Mouse (Mus musculus): ENCODE measurements at regions not wholly inside any gene's neighbourhood (a gene's known extent, or its start where the extent isn't known, plus 50 kb on each side); places are given as distances from the start of the nearest gene placed in this dataset.

- Histone ChIP-seq H3K4me1 (ENCODE audit: control insufficient read depth, insufficient read depth, low read length) (0 out of 2 replicates have a peak, but pooled peaks cover 1% of the 10 kb centered on the region), H3K4me3 (ENCODE audit: insufficient read depth, low read depth, low read length) (no peak overlapping the region), H3K27ac (replicated peaks; ENCODE audit: insufficient read depth, low read depth, low read length) (no peak overlapping the region), H3K27me3 (ENCODE audit: control insufficient read depth, insufficient read depth, low read length) (no peaks in the 10 kb centered on the region), H3K79me2 (ENCODE audit: control insufficient read depth, insufficient read depth, low read length) (no peaks in the 10 kb centered on the region), H3K9ac (ENCODE audit: low read depth, low read length) (no peak overlapping the region), H3K36me3 (ENCODE audit: control insufficient read depth, insufficient read depth, low read length) (no peaks in the 10 kb centered on the region)
- 46% methylated on average over 6 of the region's 6 CpGs for WGBS
- no peak for TF ChIP-seq POLR2A (IDR thresholded peaks at IDR 0.05; ENCODE audit: extremely low read depth, insufficient read depth, low read length)
- TF ChIP-seq CTCF (IDR thresholded peaks at IDR 0.05; ENCODE audit: low read depth, low read length), result no peak
- DNase-seq (ENCODE audit: extremely low read depth, low read depth, low spot score), result peak; percentile 66
Observed at GRCm38 (mm10) chr11:112055591-112055990, 726.4 kb upstream of the Sox9 start.

- no peak overlapping the region for H3K27ac ChIP-seq (replicated peaks; ENCODE audit: insufficient read depth, low read depth, low read length)
Observed at GRCm38 (mm10) chr11:112067176-112067575, 714.8 kb upstream of the Sox9 start.

DNA sequence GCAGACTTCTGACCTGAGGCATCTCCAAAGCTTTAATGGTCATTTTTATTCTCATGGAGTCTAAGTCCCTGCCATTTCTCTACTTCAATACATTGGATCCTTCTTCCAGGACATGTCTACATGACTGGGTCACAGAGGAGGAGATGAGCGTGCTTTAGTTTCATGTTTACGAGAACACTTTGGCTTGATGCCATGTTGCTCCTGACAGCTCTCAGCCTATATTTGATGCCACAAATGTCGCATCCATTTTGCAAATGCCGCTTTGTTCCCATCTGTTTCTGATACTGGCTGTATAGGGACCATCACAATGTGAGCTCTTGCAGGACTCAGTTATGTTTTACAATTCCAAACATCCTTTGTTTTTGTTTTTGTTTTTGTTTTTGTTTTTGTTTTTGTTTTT, 713.2 kb upstream of the Sox9 start:
- H3K27me3 ChIP-seq (ENCODE audit: control insufficient read depth, insufficient read depth, low read length), result no peaks in the 10 kb centered on the region
- H3K27ac ChIP-seq (replicated peaks; ENCODE audit: insufficient read depth, low read depth, low read length), result no peak overlapping the region
- H3K4me1 ChIP-seq (ENCODE audit: control insufficient read depth, insufficient read depth, low read length), result no peaks in the 10 kb centered on the region
- no peaks in the 10 kb centered on the region for H3K36me3 ChIP-seq (ENCODE audit: control insufficient read depth, insufficient read depth, low read length)
- TF ChIP-seq POLR2A (IDR thresholded peaks at IDR 0.05; ENCODE audit: extremely low read depth, insufficient read depth, low read length) (no peak), CTCF (IDR thresholded peaks at IDR 0.05; ENCODE audit: low read depth, low read length) (no peak)
- 89% methylated on average over 4 of the region's 4 CpGs for whole genome bisulfite sequencing
- no peak for DNase-seq (ENCODE audit: extremely low read depth, low read depth, low spot score)
- no peak overlapping the region for H3K4me3 ChIP-seq (ENCODE audit: insufficient read depth, low read depth, low read length)
- H3K9ac ChIP-seq (ENCODE audit: low read depth, low read length), result no peak overlapping the region
- H3K79me2 ChIP-seq (ENCODE audit: control insufficient read depth, insufficient read depth, low read length), result no peaks in the 10 kb centered on the region

More at GRCm38 (mm10) chr11:112067176-112067575, 714.8 kb upstream of the Sox9 start:
- H3K36me3 ChIP-seq (ENCODE audit: control insufficient read depth, insufficient read depth, low read length), result no peaks in the 10 kb centered on the region
- no peaks in the 10 kb centered on the region for H3K27me3 ChIP-seq (ENCODE audit: control insufficient read depth, insufficient read depth, low read length)
- peak; percentile 4 for DNase-seq (ENCODE audit: extremely low read depth, low read depth, low spot score)
- 73% methylated on average over 3 of the region's 3 CpGs for WGBS
- H3K4me3 ChIP-seq (ENCODE audit: insufficient read depth, low read depth, low read length), result no peak overlapping the region
- no peaks in the 10 kb centered on the region for H3K79me2 ChIP-seq (ENCODE audit: control insufficient read depth, insufficient read depth, low read length)
- no peaks in the 10 kb centered on the region for H3K4me1 ChIP-seq (ENCODE audit: control insufficient read depth, insufficient read depth, low read length)
- H3K9ac ChIP-seq (ENCODE audit: low read depth, low read length), result no peak overlapping the region
- peak; percentile 34; the same call in 1 of the 2 replicates for TF ChIP-seq CTCF (IDR thresholded peaks at IDR 0.05; ENCODE audit: low read depth, low read length)
- TF ChIP-seq POLR2A (IDR thresholded peaks at IDR 0.05; ENCODE audit: extremely low read depth, insufficient read depth, low read length), result no peak

- TF ChIP-seq POLR2A (IDR thresholded peaks at IDR 0.05; ENCODE audit: extremely low read depth, insufficient read depth, low read length), result no peak
- no peak for TF ChIP-seq CTCF (IDR thresholded peaks at IDR 0.05; ENCODE audit: low read depth, low read length)
- DNase-seq (ENCODE audit: extremely low read depth, low read depth, low spot score), result no peak
- H3K4me1 ChIP-seq (ENCODE audit: control insufficient read depth, insufficient read depth, low read length), result no peaks in the 10 kb centered on the region
- H3K9ac ChIP-seq (ENCODE audit: low read depth, low read length), result no peak overlapping the region
- 87% methylated on average over 7 of the region's 7 CpGs for WGBS
- H3K27ac ChIP-seq (replicated peaks; ENCODE audit: insufficient read depth, low read depth, low read length), result no peak overlapping the region
- H3K36me3 ChIP-seq (ENCODE audit: control insufficient read depth, insufficient read depth, low read length), result no peaks in the 10 kb centered on the region
- H3K27me3 ChIP-seq (ENCODE audit: control insufficient read depth, insufficient read depth, low read length), result no peaks in the 10 kb centered on the region
- no peaks in the 10 kb centered on the region for H3K79me2 ChIP-seq (ENCODE audit: control insufficient read depth, insufficient read depth, low read length)
- H3K4me3 ChIP-seq (ENCODE audit: insufficient read depth, low read depth, low read length), result no peak overlapping the region
Observed at GRCm38 (mm10) chr11:112071571-112071970, 710.5 kb upstream of the Sox9 start.

DNA sequence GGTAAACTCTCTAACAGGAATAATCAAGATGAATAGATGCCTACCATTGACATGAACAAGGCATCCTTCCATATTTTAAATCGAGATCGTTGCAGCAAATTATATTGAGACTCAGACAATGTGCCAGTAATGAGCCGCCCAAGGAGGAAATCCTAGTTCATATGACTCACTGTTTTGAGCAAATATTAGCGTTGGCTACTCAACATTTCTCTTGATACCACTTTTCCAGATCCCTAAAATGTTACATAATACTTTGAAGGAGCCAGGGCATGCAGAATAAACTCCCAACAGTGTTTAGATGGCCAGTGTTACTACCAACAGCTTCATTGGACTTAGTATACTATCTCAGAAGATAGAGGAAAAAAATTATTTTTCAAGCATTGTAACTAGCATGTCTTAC, 700.6 kb upstream of the Sox9 start:
- DNase-seq (ENCODE audit: extremely low read depth, low read depth, low spot score), result no peak
- H3K79me2 ChIP-seq (ENCODE audit: control insufficient read depth, insufficient read depth, low read length), result no peaks in the 10 kb centered on the region
- TF ChIP-seq CTCF (IDR thresholded peaks at IDR 0.05; ENCODE audit: low read depth, low read length) (no peak), POLR2A (IDR thresholded peaks at IDR 0.05; ENCODE audit: extremely low read depth, insufficient read depth, low read length) (no peak)
- H3K27me3 ChIP-seq (ENCODE audit: control insufficient read depth, insufficient read depth, low read length), result no peaks in the 10 kb centered on the region
- no peaks in the 10 kb centered on the region for H3K4me1 ChIP-seq (ENCODE audit: control insufficient read depth, insufficient read depth, low read length)
- no peak overlapping the region for H3K4me3 ChIP-seq (ENCODE audit: insufficient read depth, low read depth, low read length)
- H3K27ac ChIP-seq (replicated peaks; ENCODE audit: insufficient read depth, low read depth, low read length), result no peak overlapping the region
- no peak overlapping the region for H3K9ac ChIP-seq (ENCODE audit: low read depth, low read length)
- no peaks in the 10 kb centered on the region for H3K36me3 ChIP-seq (ENCODE audit: control insufficient read depth, insufficient read depth, low read length)
- 80% methylated on average over 4 of the region's 4 CpGs for WGBS

GRCm38 (mm10) chr11:112083019-112083418, 699.0 kb upstream of the Sox9 start:
- Histone ChIP-seq H3K36me3 (ENCODE audit: control insufficient read depth, insufficient read depth, low read length) (no peaks in the 10 kb centered on the region), H3K4me3 (ENCODE audit: insufficient read depth, low read depth, low read length) (no peak overlapping the region), H3K9ac (ENCODE audit: low read depth, low read length) (no peak overlapping the region), H3K27ac (replicated peaks; ENCODE audit: insufficient read depth, low read depth, low read length) (no peak overlapping the region), H3K27me3 (ENCODE audit: control insufficient read depth, insufficient read depth, low read length) (no peaks in the 10 kb centered on the region), H3K4me1 (ENCODE audit: control insufficient read depth, insufficient read depth, low read length) (no peaks in the 10 kb centered on the region), H3K79me2 (ENCODE audit: control insufficient read depth, insufficient read depth, low read length) (no peaks in the 10 kb centered on the region)
- DNase-seq (ENCODE audit: extremely low read depth, low read depth, low spot score), result no peak
- WGBS, result 15% methylated on average over 4 of the region's 4 CpGs
- no peak for TF ChIP-seq POLR2A (IDR thresholded peaks at IDR 0.05; ENCODE audit: extremely low read depth, insufficient read depth, low read length)
- no peak for TF ChIP-seq CTCF (IDR thresholded peaks at IDR 0.05; ENCODE audit: low read depth, low read length)
